Mouse (Mus musculus) layer of hippocampus, postnatal 10 days (tissue): Measurements from ENCODE around the gene Rnf215. TPM values are rescaled to one million over a fixed set of nuclear protein-coding genes. Genes with fewer than 3 reads are reported as not detected.
"Not testable (repeated sequence)": the region's sequence is repeated elsewhere in the genome, so short reads cannot be mapped to it uniquely, and the experiment has no call there.

Source experiments
- DNase-seq, 2 experiments: peaks; one replicate each; pipeline ENCODE4 v3.0.0; 2021; ENCODE audit warnings: low spot score in 2 of 2
- long read RNA-seq: library from polyadenylated mRNA; stranded (forward); transcript quantifications from one replicate; pipeline ENCODE4 v2.0.0, GENCODE M21; 2023
- total RNA-seq, 2 experiments: library from RNA; stranded (reverse); gene quantifications; 2 replicates each; pipeline ENCODE4 v1.2.3; 2021

Rnf215 gene
- total RNA-seq, result 10 to 100 TPM; 47.7 to 49.4 TPM
- long read RNA-seq, transcript Rnf215-201 (9 exons, 1,874 nt), result major isoform, 27 of 53 reads
- long read RNA-seq, partial matches to known transcripts, result 8 of 53 reads
- long read RNA-seq, other reads (novel, unspliced or antisense), result 18 of 53 reads

GRCm38 (mm10) chr11:4134986-4135935 lies at the start of gene Rnf215:
Gene Rnf215, plus strand, starts transcription at chr11:4135202.
- DNase-seq, result peak; percentile 90 to 94

- DNase-seq, result no peak
These were observed 48.8 kb upstream of the Rnf215 start for GRCm38 (mm10) chr11:4086246-4086645.

DNA sequence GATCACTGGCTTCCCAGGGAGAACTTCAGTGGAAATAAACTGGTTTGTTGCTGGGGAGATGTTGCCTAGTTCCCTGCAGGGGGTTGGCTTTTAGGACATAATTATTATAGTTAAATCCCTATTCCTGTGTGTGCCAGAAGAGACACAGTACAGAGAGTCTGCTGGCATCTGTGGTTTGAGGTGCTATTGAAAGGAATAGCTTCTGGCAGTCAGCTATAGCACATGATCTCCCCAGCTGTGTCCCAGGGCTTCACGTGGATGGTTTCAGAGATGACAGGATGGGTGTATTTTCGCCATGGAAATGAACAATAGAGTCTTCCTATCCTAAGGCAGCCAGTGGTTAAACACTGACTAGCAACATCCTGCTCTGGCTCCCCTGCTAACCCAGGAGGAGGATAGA lies 47.7 kb upstream of the Rnf215 start:
- peak; percentile 26 for DNase-seq

DNA sequence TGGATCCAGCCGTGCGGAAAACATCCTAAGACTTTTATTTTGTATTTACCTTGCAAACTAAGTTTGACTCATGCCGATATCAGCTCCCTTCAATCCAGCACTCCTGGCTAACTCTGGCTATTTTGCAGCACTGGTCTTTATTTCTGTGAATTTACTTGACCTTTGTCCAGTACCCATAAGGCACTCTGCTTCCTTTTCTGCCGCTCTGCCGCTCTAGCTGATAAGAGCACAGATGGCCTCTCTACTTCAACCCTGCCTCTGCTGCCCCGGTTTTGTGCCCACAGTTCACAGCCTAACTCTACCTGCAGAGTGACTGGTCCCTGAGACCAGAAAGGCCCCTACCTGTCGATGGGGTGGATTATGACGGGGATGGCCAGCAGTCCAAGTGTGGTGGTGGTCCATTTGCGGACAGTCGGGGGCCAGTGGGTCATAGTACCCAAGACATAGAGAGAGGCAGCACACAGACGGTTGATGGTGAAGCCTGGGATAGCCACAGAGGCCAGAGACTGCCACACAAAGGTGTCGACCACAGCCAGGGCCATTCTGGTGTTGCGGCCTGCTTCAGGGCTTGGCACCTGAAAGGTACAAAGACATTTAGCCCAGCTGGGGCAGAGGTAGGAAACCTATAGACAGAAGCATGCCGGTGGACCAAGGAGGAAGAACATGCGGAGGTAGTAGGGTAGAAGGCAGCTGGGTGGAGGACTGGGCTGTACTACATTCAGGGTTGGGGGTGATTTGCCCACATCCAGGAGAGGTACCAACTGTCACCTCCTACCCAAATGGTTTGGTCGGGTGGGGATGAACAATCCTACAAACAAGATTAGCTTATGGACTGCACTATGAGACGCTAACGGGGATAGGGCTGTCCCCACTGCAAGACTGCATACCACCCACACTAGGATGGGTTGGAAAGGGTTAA lies 41.3 kb upstream of the Rnf215 start:
- DNase-seq, result no peak

GRCm38 (mm10) chr11:4094378-4095170 lies 40.4 kb upstream of the Rnf215 start:
- peak; percentile 77 to 84 for DNase-seq

GRCm38 (mm10) chr11:4095171-4096053 lies 39.6 kb upstream of the Rnf215 start, which contains the start of gene Mtfp1:
Gene Mtfp1, minus strand, starts transcription at chr11:4095445.
- DNase-seq, result peak; percentile 54 to 66

- peak; percentile 96 to 98 for DNase-seq
These were observed 38.7 kb upstream of the Rnf215 start for GRCm38 (mm10) chr11:4096054-4096984.

- DNase-seq, result peak; percentile 36 to 38
These were observed 37.8 kb upstream of the Rnf215 start for GRCm38 (mm10) chr11:4097091-4097621.

- no peak for DNase-seq
These were observed 36.9 kb upstream of the Rnf215 start for GRCm38 (mm10) chr11:4098120-4098519.

DNA sequence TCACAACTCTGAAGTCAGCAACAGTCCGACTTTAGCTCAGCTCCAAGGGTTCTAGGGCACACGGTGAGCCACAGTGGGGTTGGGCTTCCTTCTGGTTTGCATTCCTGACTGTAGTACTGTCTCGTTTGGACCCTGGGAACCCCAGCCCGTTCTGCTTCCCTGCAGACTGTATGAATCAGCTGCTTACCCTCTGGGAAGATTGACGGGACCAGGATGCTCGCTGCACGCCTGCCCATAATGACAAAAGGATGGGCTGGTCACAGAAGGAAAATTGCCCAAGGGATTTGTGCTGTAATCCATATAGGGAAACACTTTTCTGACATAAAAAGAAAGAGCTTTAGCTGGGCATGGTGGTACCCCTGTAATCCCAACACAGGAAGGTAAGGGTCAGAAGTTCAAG lies 36.2 kb upstream of the Rnf215 start:
- DNase-seq, result no peak

DNA sequence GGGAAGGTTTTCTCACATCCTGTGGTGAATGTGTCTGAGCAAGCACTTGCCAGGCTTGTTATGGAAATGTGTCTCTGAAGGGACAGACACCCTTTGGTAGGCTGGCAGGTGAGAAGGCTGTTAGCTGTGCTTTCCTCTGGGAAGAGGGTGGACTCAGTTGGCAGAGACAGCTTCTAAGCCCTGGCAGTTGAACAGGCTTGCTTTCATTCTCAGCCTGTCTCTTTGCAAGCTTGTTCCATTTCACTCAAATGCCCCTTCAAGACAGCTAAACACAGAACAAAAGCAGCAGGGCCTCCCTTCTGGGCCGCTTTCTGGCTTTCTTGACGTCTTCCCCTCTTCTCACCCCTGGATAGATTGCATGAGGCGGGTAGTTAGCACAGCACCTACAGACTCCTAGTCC lies 35.6 kb upstream of the Rnf215 start:
- DNase-seq, result peak in 1 of 2 experiments; percentile 42

DNA sequence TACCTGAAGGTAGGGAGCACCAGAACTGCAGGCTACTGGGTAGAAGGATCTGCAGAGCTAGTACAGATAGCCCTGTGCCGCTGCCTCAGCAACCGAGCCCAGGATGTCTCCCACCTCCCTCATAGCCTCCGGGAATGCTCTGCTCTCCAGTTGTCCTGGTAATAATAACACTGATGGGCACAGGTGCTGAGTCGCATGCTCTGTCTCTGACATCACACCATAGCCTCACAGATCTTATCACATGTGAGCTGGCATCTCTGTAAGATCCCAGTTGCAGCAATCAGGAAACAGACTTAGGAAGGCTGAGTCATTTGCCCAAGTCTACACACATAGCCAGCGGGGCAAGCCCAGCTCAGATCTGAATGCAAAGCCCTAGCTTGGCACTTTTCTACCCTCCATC lies 33.2 kb upstream of the Rnf215 start:
- DNase-seq, result no peak

DNA sequence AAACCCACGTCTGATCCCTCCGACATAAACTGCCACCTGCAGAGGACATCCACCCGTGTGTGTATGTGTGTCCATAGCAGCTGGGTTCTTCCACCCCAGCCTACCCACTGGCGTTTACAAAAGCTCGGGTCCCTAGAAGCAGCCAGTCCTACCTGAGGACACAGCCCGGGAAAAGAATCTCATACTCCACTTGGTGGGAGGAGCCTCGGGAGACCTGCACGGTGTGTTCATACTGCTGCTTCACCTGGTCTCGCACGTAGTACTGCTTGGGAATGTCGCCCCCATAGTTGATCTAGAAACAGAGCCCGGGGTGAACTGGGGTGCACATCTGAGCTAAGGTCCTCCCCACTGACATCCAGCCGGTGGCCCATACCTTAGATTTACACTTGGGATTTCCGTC lies 31.5 kb upstream of the Rnf215 start:
- no peak for DNase-seq

DNA sequence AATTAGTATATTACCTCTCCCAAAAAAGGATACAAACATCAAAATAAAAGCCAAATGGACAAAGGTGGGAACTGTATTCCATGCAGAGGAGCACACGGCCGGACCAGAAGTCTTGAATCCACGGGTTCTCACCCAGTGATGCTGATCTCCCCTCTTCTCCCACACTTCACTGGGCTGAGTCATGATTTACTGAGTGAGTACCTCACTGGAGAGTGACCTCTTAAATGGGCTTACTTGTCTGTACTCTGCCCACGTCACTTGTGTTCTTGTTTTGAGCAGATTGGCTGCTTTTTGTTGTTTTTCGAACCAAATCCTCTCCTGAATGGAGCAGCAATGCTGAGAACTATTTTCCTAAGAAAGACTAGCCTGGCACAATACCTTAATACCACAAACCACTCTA lies 30.0 kb upstream of the Rnf215 start:
- DNase-seq, result no peak

DNA sequence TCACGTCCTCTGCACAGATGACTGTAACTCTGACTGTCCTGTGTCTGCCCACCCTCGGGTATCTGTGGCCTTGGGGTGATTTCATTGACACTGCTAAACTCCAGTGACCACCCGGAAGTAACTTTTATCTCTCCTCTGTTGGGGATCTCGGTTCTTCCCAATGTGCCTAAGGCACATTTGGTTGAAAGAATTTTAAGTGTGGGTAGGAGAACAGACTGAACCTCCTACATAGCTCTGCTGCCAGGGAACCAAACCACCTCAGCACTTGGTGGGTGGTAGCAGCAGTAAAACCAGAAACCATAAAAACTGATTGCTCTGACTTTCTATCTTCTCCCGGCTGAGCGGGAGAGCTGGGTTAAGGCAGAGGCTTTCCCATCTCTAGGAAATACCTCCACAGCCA lies 29.6 kb upstream of the Rnf215 start:
- DNase-seq, result no peak

DNA sequence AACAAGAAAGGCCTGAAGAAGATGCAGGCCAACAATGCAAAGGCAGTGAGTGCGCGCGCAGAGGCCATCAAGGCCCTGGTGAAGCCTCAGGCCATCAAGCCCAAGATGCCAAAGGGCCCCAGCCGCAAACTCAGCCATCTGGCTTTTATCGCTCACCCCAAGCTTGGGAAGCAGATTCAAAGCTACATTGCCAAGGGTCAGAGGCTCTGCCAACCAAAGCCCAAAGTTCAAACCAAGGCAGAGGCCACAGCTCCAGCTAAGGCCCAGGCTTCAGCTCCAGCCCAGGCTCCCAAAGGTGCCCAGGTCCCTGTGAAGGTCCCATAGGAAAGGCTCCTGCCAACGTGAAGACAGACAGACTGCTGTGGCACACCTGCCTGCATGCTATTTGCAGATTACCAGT lies 27.1 kb upstream of the Rnf215 start:
- DNase-seq, result not testable (repeated sequence)

DNA sequence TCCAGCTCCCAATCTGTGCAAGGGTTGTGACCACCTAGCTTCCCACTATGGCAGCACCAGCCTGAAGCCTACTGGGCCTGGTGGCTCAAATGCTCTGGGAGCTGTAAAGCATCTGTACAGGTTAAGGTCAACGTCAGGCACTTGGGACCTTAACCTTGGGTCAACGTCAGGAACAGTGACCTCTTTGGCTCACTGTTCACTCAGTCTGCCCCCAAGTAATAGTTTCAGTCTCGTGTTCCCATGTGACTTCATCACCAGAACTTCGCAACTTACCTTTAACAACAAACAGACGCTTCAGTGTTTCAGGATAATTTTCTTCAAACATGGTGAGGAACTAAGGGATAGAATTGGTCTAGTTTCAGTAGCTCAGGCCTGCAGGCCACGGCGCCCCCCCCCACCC lies 26.3 kb upstream of the Rnf215 start:
- DNase-seq, result no peak

- no peak for DNase-seq
These were observed 23.0 kb upstream of the Rnf215 start for GRCm38 (mm10) chr11:4112033-4112432.
